In genomic region chr2:106692405-106692782, GRCm38 (mm10) we compare ENCODE assay signal across 9 mouse cellular contexts. TPM values are rescaled to one million over a fixed set of nuclear protein-coding genes. Genes with fewer than 3 reads are reported as not detected.
DNase-seq lines count a peak whose midpoint lies in the region; ATAC-seq and TF ChIP-seq lines count a peak whose summit lies in the region.
"Had no signal": no experiment of that assay in that cellular context is flagged by ENCODE, and none has a peak within 500 bp of the region (broad histone marks: within the 10 kb centered on the region; RNA-seq: fewer than 3 reads in every experiment).

No protein-coding gene starts in this region.

- H3K4me1 ChIP-seq in embryonic facial prominence, embryonic 11.5 days (ENCODE audit: control insufficient read depth, insufficient read depth, low read length) = no peaks in the 10 kb centered on the region
- peaks cover 24% of the 10 kb centered on the region; the same call in 1 of the 2 replicates for H3K4me1 ChIP-seq in hindbrain, embryonic 14.5 days (replicated peaks; ENCODE audit: control insufficient read depth, insufficient read depth, low read length)
- H3K4me1 ChIP-seq in midbrain, postnatal 0 days (ENCODE audit: insufficient read depth, low read length) = no peaks in the 10 kb centered on the region

- no peak for ATAC-seq in embryonic facial prominence, embryonic 11.5 days (replicated peaks; ENCODE audit: insufficient number of reproducible peaks, low FRiP score, low TSS enrichment, low read depth)
- no peak for ATAC-seq in hindbrain, embryonic 14.5 days (ENCODE audit: low FRiP score)
- ATAC-seq in midbrain, postnatal 0 days (ENCODE audit: low FRiP score) = no peak

- H3K36me3 ChIP-seq in embryonic facial prominence, embryonic 11.5 days (replicated peaks; ENCODE audit: control insufficient read depth, insufficient read depth, low read depth, low read length) = no peaks in the 10 kb centered on the region
- no peaks in the 10 kb centered on the region for H3K36me3 ChIP-seq in hindbrain, embryonic 14.5 days (replicated peaks; ENCODE audit: control insufficient read depth, insufficient read depth)
- no peaks in the 10 kb centered on the region for H3K36me3 ChIP-seq in midbrain, postnatal 0 days (ENCODE audit: insufficient read depth, low read length)

- peak overlapping the region; percentile 97 for H3K4me2 ChIP-seq in embryonic facial prominence, embryonic 11.5 days (ENCODE audit: low read depth, low read length)
- peak overlapping the region; percentile 95 for H3K4me2 ChIP-seq in hindbrain, embryonic 14.5 days (replicated peaks)
- peak overlapping the region; percentile 95 for H3K4me2 ChIP-seq in midbrain, postnatal 0 days (ENCODE audit: low read depth, low read length, poor library complexity, severe bottlenecking)

- H3K9me3 ChIP-seq in embryonic facial prominence, embryonic 11.5 days (replicated peaks; ENCODE audit: control insufficient read depth, low read length) = no peaks in the 10 kb centered on the region
- no peaks in the 10 kb centered on the region for H3K9me3 ChIP-seq in hindbrain, embryonic 14.5 days (ENCODE audit: control insufficient read depth, low read length)
- no peaks in the 10 kb centered on the region for H3K9me3 ChIP-seq in midbrain, postnatal 0 days (ENCODE audit: low read length)

- H3K27me3 ChIP-seq in embryonic facial prominence, embryonic 11.5 days (ENCODE audit: control insufficient read depth, insufficient read depth, low read length) = no peaks in the 10 kb centered on the region
- H3K27me3 ChIP-seq in hindbrain, embryonic 14.5 days (ENCODE audit: control insufficient read depth, insufficient read depth, low read length) = no peaks in the 10 kb centered on the region
- H3K27me3 ChIP-seq in midbrain, postnatal 0 days (ENCODE audit: insufficient read depth, low read length) = no peaks in the 10 kb centered on the region

- H3K4me3 ChIP-seq in embryonic facial prominence, embryonic 11.5 days (ENCODE audit: low read depth, low read length) = peak overlapping the region; percentile 86; the same call in 1 of the 2 replicates
- peak overlapping the region; percentile 94 for H3K4me3 ChIP-seq in hindbrain, embryonic 14.5 days (replicated peaks; ENCODE audit: low read length)
- H3K4me3 ChIP-seq in midbrain, postnatal 0 days (ENCODE audit: low read depth, low read length) = peak overlapping the region; percentile 95

- TF ChIP-seq CTCF in midbrain, postnatal 0 days (IDR thresholded peaks at IDR 0.05) = no peak

- no peak overlapping the region for H3K9ac ChIP-seq in embryonic facial prominence, embryonic 11.5 days (replicated peaks; ENCODE audit: low read length)
- peak overlapping the region; percentile 99 for H3K9ac ChIP-seq in hindbrain, embryonic 14.5 days
- no peak overlapping the region for H3K9ac ChIP-seq in midbrain, postnatal 0 days (replicated peaks; ENCODE audit: low read length, poor library complexity, severe bottlenecking)

- peak; percentile 24 for DNase-seq in left cerebral cortex, postnatal 4 days
- DNase-seq in left cerebral cortex, adult 18-20 months (ENCODE audit: low spot score in 2 of 2) = no peak
- DNase-seq in embryonic facial prominence, embryonic 11.5 days (ENCODE audit: low spot score) = peak; percentile 61
- DNase-seq in hindbrain, embryonic 14.5 days (ENCODE audit: low spot score) = peak; percentile 44
- no peak for DNase-seq in midbrain, postnatal 0 days (ENCODE audit: low spot score)
- no peak for DNase-seq in spleen, postnatal 10 days (ENCODE audit: low spot score in 2 of 2)
- DNase-seq in kidney, adult 11 months = no peak
- DNase-seq in B cell, adult 2 months = no peak

- intact Hi-C loops in left cerebral cortex, postnatal 4 days (cut with DNase I) = loop anchor here (5.0 to 10.0 kb wide), 4 partner anchors 92 to 262 kb away; no protein-coding TSS in a partner anchor

- WGBS in embryonic facial prominence, embryonic 11.5 days = under 1% methylated on average over 14 of the region's 14 CpGs
- 1% methylated on average over 14 of the region's 14 CpGs for WGBS in hindbrain, embryonic 14.5 days
- 3% methylated on average over 14 of the region's 14 CpGs for WGBS in midbrain, postnatal 0 days

- H3K27ac ChIP-seq in embryonic facial prominence, embryonic 11.5 days (replicated peaks; ENCODE audit: low read depth, low read length) = 0 out of 2 replicates have a peak overlapping the region, but pooled peaks have one; percentile 99
- peak overlapping the region; percentile 99 for H3K27ac ChIP-seq in hindbrain, embryonic 14.5 days
- H3K27ac ChIP-seq in midbrain, postnatal 0 days (ENCODE audit: low read depth, low read length) = no peak overlapping the region; the same call in 1 of the 2 replicates
- H3K27ac ChIP-seq: macrophage had no signal

RNA-seq across cellular contexts. Expression of gene Mpped2, which starts 0.7 kb away (rescaled TPM):
- 10 to 100 TPM; 83.3 to 84.6 TPM for total RNA-seq in left cerebral cortex, postnatal 4 days (2021)
- 10 to 100 TPM; 29.9 to 32.2 TPM for total RNA-seq in left cerebral cortex, adult 18-20 months (2021)
- polyA plus RNA-seq in embryonic facial prominence, embryonic 11.5 days (2014; fragmentation: Nextera tagmentation; extraction: Ambion mirVana) = 102 and 108 TPM in 2 replicates
- polyA plus RNA-seq in hindbrain, embryonic 14.5 days (2014; fragmentation: Nextera tagmentation; extraction: Ambion mirVana) = 138 and 149 TPM in 2 replicates
- 42.6 and 43.2 TPM in 2 replicates for total RNA-seq in midbrain, postnatal 0 days (2014; rRNA removed)
- 79.4 and 84.6 TPM in 2 replicates for polyA plus RNA-seq in midbrain, postnatal 0 days (2015; fragmentation: Nextera tagmentation; extraction: Ambion mirVana)
- polyA plus RNA-seq: macrophage had no signal

Comparison
In these comparisons a context has a peak if more than half of its experiments do, and no peak if none do; other contexts are left out.
1. DNase-seq: peak in left cerebral cortex, postnatal 4 days (single experiment), embryonic facial prominence, embryonic 11.5 days (single experiment) and hindbrain, embryonic 14.5 days (single experiment); none in left cerebral cortex, adult 18-20 months (0 of 2), midbrain, postnatal 0 days (single experiment), spleen, postnatal 10 days (0 of 2), kidney, adult 11 months (single experiment) and B cell, adult 2 months (0 of 2).
2. Peak in every context shown above with its lines, with median percentiles within 50 percentile points of each other: H3K4me2 ChIP-seq and H3K4me3 ChIP-seq.